Mouse (Mus musculus) intestine, embryonic 16.5 days (tissue): ENCODE measurements at regions not wholly inside any gene's neighbourhood (a gene's known extent, or its start where the extent isn't known, plus 50 kb on each side); places are given as distances from the start of the nearest gene placed in this dataset.
"Not testable (repeated sequence)": the region's sequence is repeated elsewhere in the genome, so short reads cannot be mapped to it uniquely, and the experiment has no call there.

Source experiments
- ATAC-seq: fragments of 200-750 bp; cut with Nextera tagmentation; 2 replicates; pipeline ENCODE4 v1.8.0; 2017; ENCODE audit warnings: moderate TSS enrichment, moderate library complexity
- H3K27ac ChIP-seq: fragments of 300-500 bp; sonication (generic); 2 replicates; pipeline ENCODE4 v1.5.1; 2014; ENCODE audit warnings: mild to moderate bottlenecking, low read length
- H3K27me3 ChIP-seq: fragments of 300-500 bp; sonication (generic); replicated peaks from 2 replicates; pipeline ENCODE4 v1.6.1; 2014; ENCODE audit warnings: low read length, control low read depth, mixed read lengths; ENCODE audit not compliant: control insufficient read depth, insufficient read depth
- H3K36me3 ChIP-seq: fragments of 300-500 bp; sonication (generic); 2 replicates; pipeline ENCODE4 v1.6.1; 2014; ENCODE audit warnings: low read length, control low read depth; ENCODE audit not compliant: control insufficient read depth, insufficient read depth
- H3K4me1 ChIP-seq: fragments of 300-500 bp; sonication (generic); 2 replicates; pipeline ENCODE4 v1.6.1; 2014; ENCODE audit warnings: low read length, control low read depth, mixed read lengths; ENCODE audit not compliant: control insufficient read depth, insufficient read depth
- H3K4me2 ChIP-seq: fragments of 300-500 bp; sonication (generic); 2 replicates; pipeline ENCODE4 v1.6.1; 2014; ENCODE audit warnings: low read depth, low read length, control low read depth
- H3K4me3 ChIP-seq: fragments of 300-500 bp; sonication (generic); 2 replicates; pipeline ENCODE4 v1.5.1; 2014; ENCODE audit warnings: mild to moderate bottlenecking, low read length
- H3K9ac ChIP-seq: fragments of 300-500 bp; sonication (generic); 2 replicates; pipeline ENCODE4 v1.6.1; 2014; ENCODE audit warnings: low read depth, low read length
- H3K9me3 ChIP-seq: fragments of 300-500 bp; sonication (generic); 2 replicates; pipeline ENCODE4 v1.6.1; 2016; ENCODE audit warnings: low read length, control low read depth; ENCODE audit not compliant: control insufficient read depth
- WGBS: fragments of 180-500 bp; shearing (Covaris S2); extraction: QIAGEN DNeasy Blood & Tissue Kit; methylation state at CpG from one replicate; pipeline ENCODE4 v1.1.7; 2014; 5-methylcytosine and 5-hydroxymethylcytosine counted together

DNA sequence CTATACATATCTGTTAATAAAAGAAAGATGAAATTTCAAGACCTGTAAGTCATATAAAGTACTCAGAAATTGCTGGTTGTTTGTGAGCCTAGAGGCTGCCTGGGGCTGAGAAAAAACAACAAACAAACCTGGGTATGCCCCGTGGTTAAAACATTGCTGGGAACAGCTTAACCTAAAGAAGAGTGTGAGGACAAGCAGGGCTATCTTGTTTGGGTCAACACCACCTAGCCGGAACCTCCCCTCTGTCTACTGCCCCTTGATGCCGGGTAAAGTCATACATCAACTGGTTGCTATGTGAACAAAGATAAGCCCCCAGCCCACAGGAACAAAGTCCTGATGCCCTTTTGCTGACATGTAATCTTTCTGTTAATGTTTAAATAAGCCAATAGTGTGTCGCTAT lies 74.0 kb upstream of the Zfp709 start:
- H3K9me3 ChIP-seq, H3K4me1 ChIP-seq, H3K27me3 ChIP-seq, H3K27ac ChIP-seq, H3K36me3 ChIP-seq, H3K9ac ChIP-seq, H3K4me3 ChIP-seq, ATAC-seq, H3K4me2 ChIP-seq: not testable (repeated sequence)
- whole genome bisulfite sequencing = 41% methylated on average over 3 of the region's 4 CpGs

DNA sequence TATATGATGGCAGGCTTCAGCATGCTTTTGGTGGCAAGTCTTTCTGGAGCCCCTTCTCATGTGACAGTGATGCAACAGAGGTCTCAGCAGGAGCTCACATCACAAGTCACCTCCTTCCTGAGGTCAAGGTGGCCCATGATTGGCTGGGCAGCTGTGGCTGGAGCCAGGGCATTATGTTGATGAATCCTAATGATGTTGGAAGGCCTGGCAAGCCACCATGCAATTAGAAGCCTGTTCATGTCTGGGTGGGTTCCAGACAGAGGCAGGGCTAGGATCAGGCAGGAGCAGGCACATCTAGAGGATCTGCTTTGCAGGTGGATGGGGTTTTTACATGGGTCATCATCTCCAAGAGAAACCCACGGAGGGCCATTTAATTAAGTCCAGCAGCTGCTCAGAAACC lies 77.2 kb upstream of the Zfp709 start:
- H3K27me3 ChIP-seq, H3K36me3 ChIP-seq, H3K4me1 ChIP-seq, H3K9me3 ChIP-seq, H3K9ac ChIP-seq, H3K4me2 ChIP-seq, H3K27ac ChIP-seq, H3K4me3 ChIP-seq, ATAC-seq: not testable (repeated sequence)
- WGBS = 80% methylated on average over 1 of the region's 1 CpGs

DNA sequence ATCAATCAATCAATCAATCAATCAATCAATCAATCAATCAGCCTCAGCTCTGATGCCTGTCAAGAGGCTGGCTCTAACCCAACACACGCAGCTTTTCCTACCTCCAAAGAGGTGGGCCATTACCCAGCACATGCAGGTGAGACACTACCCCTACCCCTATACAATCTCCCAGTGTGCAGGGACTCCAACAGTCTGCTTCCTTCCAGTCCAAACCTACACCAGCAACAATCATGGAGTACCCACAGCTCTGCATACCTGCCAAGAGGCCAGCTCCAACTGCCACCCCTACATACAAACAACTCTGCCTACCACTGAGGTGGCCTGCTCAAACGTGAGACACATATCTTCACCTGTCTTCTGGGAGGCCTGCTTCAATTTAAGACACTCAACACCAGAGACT lies 76.7 kb upstream of the Fcho1 start:
- not testable (repeated sequence) for H3K4me1 ChIP-seq, H3K4me3 ChIP-seq, H3K9me3 ChIP-seq, H3K27ac ChIP-seq, H3K36me3 ChIP-seq, H3K27me3 ChIP-seq, H3K4me2 ChIP-seq, H3K9ac ChIP-seq
- 73% methylated on average over 2 of the region's 2 CpGs for WGBS
- 0 out of 2 replicates have a peak, but pooled peaks have one; percentile 48 for ATAC-seq

DNA sequence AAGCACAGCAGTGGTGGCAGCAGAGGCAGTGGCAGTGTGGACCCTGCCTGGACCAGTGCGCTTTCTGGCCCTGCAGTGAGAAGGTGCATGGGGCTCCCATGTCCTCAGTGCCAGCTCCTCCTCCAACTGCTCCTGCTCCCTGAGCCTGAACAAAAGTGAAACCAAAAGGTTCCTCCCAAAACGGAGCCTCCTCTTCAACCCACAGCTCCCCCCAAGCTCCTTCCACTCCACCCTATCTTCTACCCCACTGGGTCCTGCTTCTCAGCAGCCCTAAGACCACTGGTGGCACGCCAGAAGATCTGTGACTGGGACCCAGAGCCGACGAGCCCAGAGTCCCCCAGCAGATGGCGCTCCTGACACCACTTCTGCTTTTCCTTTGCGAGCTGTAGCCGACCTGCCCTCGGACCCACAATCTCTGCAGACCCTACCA lies 63.5 kb upstream of the Fcho1 start:
- H3K4me3 ChIP-seq = not testable (repeated sequence)

DNA sequence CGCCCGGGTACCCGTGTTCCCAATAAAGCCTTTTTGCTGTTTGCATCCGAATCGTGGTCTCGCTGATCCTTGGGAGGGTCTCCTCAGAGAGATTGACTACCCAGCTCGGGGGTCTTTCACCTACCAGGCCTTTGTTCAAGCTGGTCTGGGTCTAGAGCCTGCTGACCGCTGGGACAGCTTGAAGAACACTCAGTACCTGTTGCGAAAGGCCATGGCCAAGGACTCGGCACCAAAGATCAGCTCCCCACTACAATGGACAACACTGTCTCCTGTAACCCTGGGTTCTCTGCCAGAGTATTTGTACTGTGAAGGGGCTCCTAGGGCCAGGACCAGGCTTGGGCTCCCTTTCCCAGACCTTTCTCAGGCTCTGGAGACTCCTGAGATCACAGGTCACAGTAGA lies 55.1 kb upstream of the Fcho1 start:
- not testable (repeated sequence) for H3K9ac ChIP-seq, ATAC-seq, H3K27me3 ChIP-seq, H3K4me2 ChIP-seq, H3K9me3 ChIP-seq, H3K36me3 ChIP-seq, H3K4me1 ChIP-seq, H3K27ac ChIP-seq, H3K4me3 ChIP-seq
- 91% methylated on average over 8 of the region's 10 CpGs for WGBS

More for the DNA sequence above, 63.5 kb upstream of the Fcho1 start:
- H3K36me3 ChIP-seq, H3K27me3 ChIP-seq, H3K4me2 ChIP-seq, H3K27ac ChIP-seq, H3K9me3 ChIP-seq, H3K9ac ChIP-seq, H3K4me1 ChIP-seq: not testable (repeated sequence)
- peak; percentile 53 for ATAC-seq
- 11% methylated on average over 2 of the region's 9 CpGs for WGBS

DNA sequence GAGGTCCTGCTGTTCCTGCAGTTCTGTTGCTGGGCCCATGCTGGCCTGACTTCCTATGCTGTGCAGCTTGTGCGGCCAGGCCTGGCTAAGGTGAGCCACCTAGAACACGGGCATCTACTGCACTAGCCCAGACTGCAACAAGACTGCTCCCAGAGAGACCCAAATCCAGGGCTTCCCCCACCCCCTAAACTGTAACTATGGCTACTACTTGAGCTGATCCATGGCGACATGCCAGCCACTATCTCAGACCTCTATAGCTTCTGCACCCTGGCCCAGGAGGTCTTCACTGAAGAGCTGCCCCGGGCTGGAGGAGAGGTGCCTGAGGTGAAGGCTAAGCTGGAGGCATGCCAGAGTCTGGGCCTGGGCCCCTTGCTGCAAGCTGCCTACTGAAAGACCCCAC lies 54.3 kb upstream of the Fcho1 start:
- H3K27ac ChIP-seq, H3K27me3 ChIP-seq, H3K4me3 ChIP-seq, H3K4me1 ChIP-seq, H3K36me3 ChIP-seq, H3K4me2 ChIP-seq, H3K9me3 ChIP-seq, H3K9ac ChIP-seq, ATAC-seq: not testable (repeated sequence)
- 75% methylated on average over 2 of the region's 4 CpGs for WGBS

DNA sequence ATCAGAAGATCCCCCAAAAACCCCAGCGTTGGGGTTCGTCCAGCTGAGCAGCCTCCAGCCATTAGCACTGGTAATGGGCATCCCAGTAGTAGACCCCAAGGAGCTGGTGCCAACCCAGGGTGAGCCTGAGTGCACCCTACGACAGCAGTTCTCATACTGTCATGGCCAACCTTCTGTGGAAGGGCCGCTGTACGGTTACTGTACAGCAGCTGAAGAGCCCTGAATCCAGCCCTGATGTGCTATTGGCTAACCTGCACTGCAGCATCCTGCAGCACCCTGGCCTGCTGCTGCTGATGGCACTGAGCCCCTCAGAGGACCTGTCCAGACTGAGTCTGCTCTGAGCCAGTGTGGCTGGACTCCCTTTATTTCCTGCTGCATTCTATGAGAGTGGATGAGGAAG lies 53.9 kb upstream of the Fcho1 start:
- not testable (repeated sequence) for ATAC-seq, H3K4me3 ChIP-seq, H3K4me2 ChIP-seq, H3K4me1 ChIP-seq, H3K27me3 ChIP-seq, H3K36me3 ChIP-seq, H3K9ac ChIP-seq, H3K9me3 ChIP-seq, H3K27ac ChIP-seq
- 96% methylated on average over 5 of the region's 5 CpGs for whole genome bisulfite sequencing

DNA sequence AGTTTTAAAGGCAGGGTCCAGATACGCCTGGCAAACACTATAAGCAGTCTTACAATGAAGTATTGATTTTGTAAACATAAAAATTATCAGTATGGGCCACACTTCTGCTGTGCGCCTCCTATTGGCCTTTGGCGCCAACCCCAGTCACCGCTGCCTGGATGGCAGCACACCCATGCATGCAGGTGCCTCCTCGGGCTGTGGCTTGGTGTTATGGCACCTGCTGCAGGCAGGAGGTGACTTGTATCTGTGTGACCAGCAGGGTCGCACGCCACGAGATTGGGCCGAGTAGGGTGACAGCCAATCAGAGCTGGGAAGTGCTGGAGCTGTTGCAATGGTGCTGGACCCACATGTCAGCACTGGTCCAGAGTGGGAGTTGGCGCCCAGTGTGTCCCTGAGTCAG lies 53.4 kb upstream of the Fcho1 start:
- H3K27ac ChIP-seq = no peak overlapping the region
- no peaks in the 10 kb centered on the region for H3K9me3 ChIP-seq
- H3K9ac ChIP-seq = no peak overlapping the region
- ATAC-seq = no peak
- no peaks in the 10 kb centered on the region for H3K27me3 ChIP-seq
- H3K36me3 ChIP-seq = no peaks in the 10 kb centered on the region
- 77% methylated on average over 10 of the region's 10 CpGs for WGBS
- H3K4me3 ChIP-seq = no peak overlapping the region
- H3K4me2 ChIP-seq = no peak overlapping the region
- no peaks in the 10 kb centered on the region for H3K4me1 ChIP-seq
